Mouse (Mus musculus) layer of hippocampus, adult 9-10 months (tissue): ENCODE results near the gene Mymk.

ENCODE experiments used
- DNase-seq: peaks from one replicate; pipeline ENCODE4 v3.0.0; 2022; ENCODE audit warnings: low spot score

Gene Mymk

GRCm38 (mm10) chr2:27071978-27072377 lies at the start of gene Mymk:
TSS of gene Mymk (minus strand) at chr2:27072179.
- no peak for DNase-seq

- DNase-seq = no peak
Measured at GRCm38 (mm10) chr2:27120241-27120641, 48.3 kb upstream of the Mymk start.

- DNase-seq = no peak
Measured at GRCm38 (mm10) chr2:27119766-27120165, 47.8 kb upstream of the Mymk start.

GRCm38 (mm10) chr2:27118452-27118851 lies 46.5 kb upstream of the Mymk start:
- DNase-seq = no peak

- no peak for DNase-seq
Measured at GRCm38 (mm10) chr2:27114169-27114568, 42.2 kb upstream of the Mymk start.

- DNase-seq = no peak
Measured at GRCm38 (mm10) chr2:27112585-27112984, 40.6 kb upstream of the Mymk start.

- DNase-seq = no peak
Measured at GRCm38 (mm10) chr2:27109052-27109451, 37.1 kb upstream of the Mymk start.

- DNase-seq = no peak
Measured at GRCm38 (mm10) chr2:27108144-27108543, 36.2 kb upstream of the Mymk start.

GRCm38 (mm10) chr2:27106816-27107215 lies 34.8 kb upstream of the Mymk start:
- no peak for DNase-seq

- DNase-seq = no peak
Measured at GRCm38 (mm10) chr2:27103554-27103953, 31.6 kb upstream of the Mymk start.

- no peak for DNase-seq
Measured at GRCm38 (mm10) chr2:27097776-27098175, 25.8 kb upstream of the Mymk start.

- no peak for DNase-seq
Measured at GRCm38 (mm10) chr2:27097241-27097656, 25.3 kb upstream of the Mymk start.

GRCm38 (mm10) chr2:27096341-27096981 lies 24.5 kb upstream of the Mymk start:
- no peak for DNase-seq

GRCm38 (mm10) chr2:27095178-27095577 lies 23.2 kb upstream of the Mymk start:
- DNase-seq = no peak

- DNase-seq = no peak
Measured at GRCm38 (mm10) chr2:27089238-27089637, 17.3 kb upstream of the Mymk start.

- no peak for DNase-seq
Measured at GRCm38 (mm10) chr2:27088700-27089099, 16.7 kb upstream of the Mymk start.

- no peak for DNase-seq
Measured at GRCm38 (mm10) chr2:27088071-27088644, 16.2 kb upstream of the Mymk start.

GRCm38 (mm10) chr2:27087581-27087980 lies 15.6 kb upstream of the Mymk start:
- no peak for DNase-seq

GRCm38 (mm10) chr2:27086483-27087010 lies 14.6 kb upstream of the Mymk start:
- DNase-seq = no peak

GRCm38 (mm10) chr2:27085801-27086200 lies 13.8 kb upstream of the Mymk start:
- no peak for DNase-seq

GRCm38 (mm10) chr2:27084963-27085362 lies 13.0 kb upstream of the Mymk start:
- DNase-seq = no peak

- no peak for DNase-seq
Measured at GRCm38 (mm10) chr2:27083761-27084475, 11.9 kb upstream of the Mymk start.

- DNase-seq = no peak
Measured at GRCm38 (mm10) chr2:27079649-27080048, 7.7 kb upstream of the Mymk start.
